Mouse (Mus musculus) MEL (cell line): ENCODE data around the gene Rasl11a. TPM values are rescaled to one million over a fixed set of nuclear protein-coding genes. Genes with fewer than 3 reads are reported as not detected.

Experiments used
- DNase-seq: peaks from one replicate; pipeline ENCODE4 v3.0.0; 2011; ENCODE audit warnings: low read depth, low spot score
- H3K27ac ChIP-seq: 2 replicates; pipeline ENCODE4 v1.5.1; 2012; ENCODE audit warnings: low read depth, mild to moderate bottlenecking, control low read depth, low read length, moderate library complexity; ENCODE audit not compliant: control insufficient read depth
- H3K27me3 ChIP-seq, 2 experiments: fragments of 150-350 bp in 1 of 2; sonication (generic) in 1 of 2; 2 replicates each; pipeline ENCODE4 v1.6.1; 2012; ENCODE audit warnings: low read length in 2 of 2, mild to moderate bottlenecking in 2 of 2, improper control_type of control experiment in 1 of 2, moderate library complexity in 1 of 2; ENCODE audit not compliant: insufficient read depth in 2 of 2, control insufficient read depth in 1 of 2
- H3K36me3 ChIP-seq, 2 experiments: 2 replicates each; pipeline ENCODE4 v1.6.1; 2012 to 2014; ENCODE audit warnings: low read length in 2 of 2, improper control_type of control experiment in 1 of 2, inconsistent platforms in 1 of 2, mild to moderate bottlenecking in 1 of 2; ENCODE audit not compliant: insufficient read depth in 2 of 2, control insufficient read depth in 1 of 2
- H3K4me1 ChIP-seq, 2 experiments: fragments of 150-350 bp in 1 of 2; sonication (generic) in 1 of 2; 2 replicates each; pipeline ENCODE4 v1.6.1; 2012; ENCODE audit warnings: low read length in 2 of 2, improper control_type of control experiment in 1 of 2, mild to moderate bottlenecking in 1 of 2; ENCODE audit not compliant: insufficient read depth in 2 of 2, control insufficient read depth in 1 of 2
- H3K4me3 ChIP-seq, 2 experiments: fragments of 150-350 bp in 1 of 2; sonication (generic) in 1 of 2; 2 replicates each; pipeline ENCODE4 v1.5.1; 2012; ENCODE audit warnings: low read depth in 2 of 2, low read length in 2 of 2, mild to moderate bottlenecking in 2 of 2, moderate library complexity in 2 of 2, control low read depth in 1 of 2, improper control_type of control experiment in 1 of 2; ENCODE audit not compliant: control insufficient read depth in 1 of 2, insufficient read depth in 1 of 2
- H3K79me2 ChIP-seq: 2 replicates; pipeline ENCODE4 v1.6.1; 2012; ENCODE audit warnings: mild to moderate bottlenecking, low read length, moderate library complexity; ENCODE audit not compliant: control insufficient read depth, poor library complexity, insufficient read depth
- H3K9ac ChIP-seq: 2 replicates; pipeline ENCODE4 v1.6.1; 2012; ENCODE audit warnings: low read depth, mild to moderate bottlenecking, control low read depth, low read length, moderate library complexity; ENCODE audit not compliant: control insufficient read depth, poor library complexity, severe bottlenecking
- H3K9me3 ChIP-seq: fragments of 150-350 bp; sonication (generic); replicated peaks from 2 replicates; pipeline ENCODE4 v1.6.1; 2012; ENCODE audit warnings: mild to moderate bottlenecking, low read length, improper control_type of control experiment, moderate library complexity; ENCODE audit not compliant: insufficient read depth
- BHLHE40 ChIP-seq: IDR thresholded peaks from 2 replicates; pipeline ENCODE4 v1.6.1; 2012; ENCODE audit warnings: low read depth, mild to moderate bottlenecking, inconsistent platforms, low read length, improper control_type of control experiment, borderline replicate concordance
- CHD2 ChIP-seq: IDR thresholded peaks from 2 replicates; pipeline ENCODE4 v1.6.1; 2011; ENCODE audit warnings: low read length, improper control_type of control experiment
- CTCF ChIP-seq, 3 experiments: IDR thresholded peaks in 2 of 3; conservative IDR thresholded peaks in 1 of 3; 2 replicates each; pipeline ENCODE4 v1.5.1; 2011 to 2012; ENCODE audit warnings: low read length in 3 of 3, low read depth in 2 of 3, mild to moderate bottlenecking in 2 of 3, improper control_type of control experiment in 1 of 3, inconsistent platforms in 1 of 3, mixed read lengths in 1 of 3, moderate library complexity in 1 of 3; ENCODE audit not compliant: control insufficient read depth in 1 of 3, insufficient read depth in 1 of 3, poor library complexity in 1 of 3, severe bottlenecking in 1 of 3
- E2F4 ChIP-seq: IDR thresholded peaks from 2 replicates; pipeline ENCODE4 v1.6.1; 2011; ENCODE audit warnings: low read depth, low read length, improper control_type of control experiment, borderline replicate concordance
- ELF1 ChIP-seq: IDR thresholded peaks from 2 replicates; pipeline ENCODE4 v1.6.1; 2014; ENCODE audit warnings: low read depth, mild to moderate bottlenecking, inconsistent platforms, low read length, improper control_type of control experiment, moderate library complexity
- EP300 ChIP-seq, 2 experiments: IDR thresholded peaks; 2 replicates each; pipeline ENCODE4 v1.6.1; 2011; ENCODE audit warnings: improper control_type of control experiment in 2 of 2, low read length in 2 of 2, low read depth in 1 of 2, mild to moderate bottlenecking in 1 of 2
- GABPA ChIP-seq: IDR thresholded peaks from 2 replicates; pipeline ENCODE4 v1.6.1; 2012; ENCODE audit warnings: low read depth, mild to moderate bottlenecking, inconsistent platforms, low read length, improper control_type of control experiment, moderate library complexity
- GATA1 ChIP-seq: IDR thresholded peaks from 2 replicates; pipeline ENCODE4 v1.6.1; 2011; ENCODE audit warnings: low read depth, low read length, improper control_type of control experiment
- HCFC1 ChIP-seq: IDR thresholded peaks from 2 replicates; pipeline ENCODE4 v1.6.1; 2012; ENCODE audit warnings: low read depth, mild to moderate bottlenecking, inconsistent platforms, low read length, improper control_type of control experiment, moderate library complexity
- JUND ChIP-seq: IDR thresholded peaks from 2 replicates; pipeline ENCODE4 v1.6.1; 2011; ENCODE audit warnings: low read depth, mild to moderate bottlenecking, improper control_type of control experiment, low read length
- MYB ChIP-seq: IDR thresholded peaks from 2 replicates; pipeline ENCODE4 v1.6.1; 2011; ENCODE audit warnings: mild to moderate bottlenecking, low read depth, low read length, improper control_type of control experiment
- MYC ChIP-seq: IDR thresholded peaks from 2 replicates; pipeline ENCODE4 v1.6.1; 2011; ENCODE audit warnings: low read depth, mild to moderate bottlenecking, low read length, improper control_type of control experiment, moderate library complexity
- NRF1 ChIP-seq: IDR thresholded peaks from 2 replicates; pipeline ENCODE4 v1.6.1; 2014; ENCODE audit warnings: low read depth, mild to moderate bottlenecking, inconsistent platforms, low read length, improper control_type of control experiment, moderate library complexity; ENCODE audit not compliant: poor library complexity, insufficient read depth, severe bottlenecking
- POLR2A ChIP-seq, 2 experiments: IDR thresholded peaks; 2 replicates each; pipeline ENCODE4 v1.6.1; 2011 to 2012; ENCODE audit warnings: low read length in 2 of 2, mild to moderate bottlenecking in 2 of 2, control low read depth in 1 of 2, improper control_type of control experiment in 1 of 2, low read depth in 1 of 2, moderate library complexity in 1 of 2; ENCODE audit not compliant: control insufficient read depth in 1 of 2, insufficient read depth in 1 of 2, poor library complexity in 1 of 2
- POLR2AphosphoS5 ChIP-seq: IDR thresholded peaks from 2 replicates; pipeline ENCODE4 v1.6.1; 2012; ENCODE audit warnings: low read depth, borderline replicate concordance, mild to moderate bottlenecking, inconsistent platforms, low read length, moderate library complexity, mixed read lengths
- RAD21 ChIP-seq: IDR thresholded peaks from 2 replicates; pipeline ENCODE4 v1.6.1; 2011; ENCODE audit warnings: mild to moderate bottlenecking, low read depth, low read length, improper control_type of control experiment
- RCOR1 ChIP-seq: IDR thresholded peaks from 2 replicates; pipeline ENCODE4 v1.6.1; 2012; ENCODE audit warnings: low read depth, mild to moderate bottlenecking, inconsistent platforms, low read length, improper control_type of control experiment
- SIN3A ChIP-seq: IDR thresholded peaks from 2 replicates; pipeline ENCODE4 v1.6.1; 2012; ENCODE audit warnings: low read length, improper control_type of control experiment, inconsistent platforms
- SMC3 ChIP-seq: IDR thresholded peaks from 2 replicates; pipeline ENCODE4 v1.6.1; 2011; ENCODE audit warnings: low read depth, low read length, improper control_type of control experiment
- TAL1 ChIP-seq: IDR thresholded peaks from 2 replicates; pipeline ENCODE4 v1.6.1; 2012; ENCODE audit warnings: mild to moderate bottlenecking, inconsistent platforms, low read length, moderate library complexity, mixed read lengths
- TBP ChIP-seq: IDR thresholded peaks from 2 replicates; pipeline ENCODE4 v1.8.0; 2011; ENCODE audit warnings: low read depth, low read length, improper control_type of control experiment
- TCF12 ChIP-seq: IDR thresholded peaks from 2 replicates; pipeline ENCODE4 v1.6.1; 2014; ENCODE audit warnings: low read depth, mild to moderate bottlenecking, inconsistent platforms, low read length, improper control_type of control experiment, moderate library complexity
- ZC3H11A ChIP-seq: IDR thresholded peaks from 2 replicates; pipeline ENCODE4 v1.6.1; 2012; ENCODE audit warnings: low read depth, mild to moderate bottlenecking, inconsistent platforms, low read length, improper control_type of control experiment
- ZKSCAN1 ChIP-seq: IDR thresholded peaks from 2 replicates; pipeline ENCODE4 v1.6.1; 2012; ENCODE audit warnings: low read depth, mild to moderate bottlenecking, inconsistent platforms, low read length, improper control_type of control experiment, moderate library complexity
- ZMIZ1 ChIP-seq: IDR thresholded peaks from 2 replicates; pipeline ENCODE4 v1.6.1; 2012; ENCODE audit warnings: low read depth, mild to moderate bottlenecking, inconsistent platforms, low read length, improper control_type of control experiment, moderate library complexity
- ZNF384 ChIP-seq: IDR thresholded peaks from 2 replicates; pipeline ENCODE4 v1.6.1; 2012; ENCODE audit warnings: low read depth, mild to moderate bottlenecking, inconsistent platforms, low read length, improper control_type of control experiment
- polyA plus RNA-seq, 2 experiments: library from polyadenylated mRNA; stranded (reverse) in 1 of 2; unstranded in 1 of 2; fragments of >175 nt in 1 of 2; fragments of >200 nt in 1 of 2; gene quantifications; 2 replicates each; pipeline versions ENCODE4 v1.2.1 to v1.2.4; 2012; ENCODE audit warnings: low replicate concordance in 2 of 2, low read depth in 1 of 2; ENCODE audit not compliant: insufficient read length in 2 of 2, insufficient read depth in 1 of 2, missing spikeins in 1 of 2
- total RNA-seq: library from RNA; depleted of rRNA; stranded (reverse); fragments of 300-350 nt; gene quantifications from 2 replicates; pipeline ENCODE4 v1.2.3, GENCODE M21; 2012

Gene Rasl11a
- total and polyA plus RNA-seq, 3 experiments, result 1.1 to 2.3 TPM; not detected in 1

- TF ChIP-seq TCF12, result no peak
- TF ChIP-seq EP300 (IDR thresholded peaks at IDR 0.05; ENCODE audit: low read depth in 1 of 2, low read length in 2 of 2), result no peak
- no peak for TF ChIP-seq GABPA
- no peak for TF ChIP-seq NRF1
- no peak for TF ChIP-seq ZNF384
- no peak for TF ChIP-seq ELF1
- no peak for TF ChIP-seq BHLHE40
- no peak for TF ChIP-seq RCOR1
- TF ChIP-seq MYB, result no peak
- TF ChIP-seq GATA1, result no peak
- no peak for TF ChIP-seq MYC
- TF ChIP-seq SIN3A, result no peak
- no peak for TF ChIP-seq HCFC1
- TF ChIP-seq E2F4, result no peak
- TF ChIP-seq ZMIZ1, result no peak
- TF ChIP-seq CHD2, result no peak
- no peak for TF ChIP-seq CTCF (IDR thresholded peaks at IDR 0.05 in 2 of 3, conservative IDR thresholded peaks at IDR 0.05 in 1 of 3; ENCODE audit: control insufficient read depth in 1 of 3, insufficient read depth in 1 of 3, low read depth in 2 of 3, low read length in 3 of 3, poor library complexity in 1 of 3, severe bottlenecking in 1 of 3)
- no peak for TF ChIP-seq TAL1
- TF ChIP-seq, all 39 proteins: peak for 0
- Histone ChIP-seq H3K4me3 (no peak overlapping the region), H3K4me1 (peaks cover 5 to 7% of the 10 kb centered on the region in 2 experiments; a peak in 3 of 4 replicates), H3K9me3 (no peaks in the 10 kb centered on the region), H3K27me3 (no peaks in the 10 kb centered on the region; a peak in 1 of 4 replicates), H3K9ac (no peak overlapping the region), H3K79me2 (no peaks in the 10 kb centered on the region), H3K27ac (no peak overlapping the region), H3K36me3 (peaks cover 0 to 7% of the 10 kb centered on the region in 2 experiments; a peak in 2 of 4 replicates)
- no peak for DNase-seq
These were observed 37.4 kb downstream of the Rasl11a start for GRCm38 (mm10) chr5:146882261-146882660.

GRCm38 (mm10) chr5:146883053-146883452, 38.2 kb downstream of the Rasl11a start:
- Histone ChIP-seq H3K36me3 (peaks cover 0 to 2% of the 10 kb centered on the region in 2 experiments; a peak in 2 of 4 replicates), H3K79me2 (no peaks in the 10 kb centered on the region), H3K9ac (no peak overlapping the region; the same call in 1 of the 2 replicates), H3K4me1 (peaks cover 2 to 3% of the 10 kb centered on the region in 2 experiments; a peak in 2 of 4 replicates), H3K27ac (no peak overlapping the region), H3K9me3 (no peaks in the 10 kb centered on the region), H3K27me3 (no peaks in the 10 kb centered on the region; a peak in 1 of 4 replicates), H3K4me3 (peak overlapping the region; percentile 42 to 57)
- DNase-seq, result peak; percentile 63
- TF ChIP-seq TCF12, result no peak
- TF ChIP-seq HCFC1, result no peak
- no peak for TF ChIP-seq ZKSCAN1
- peak; percentile 40 for TF ChIP-seq RAD21
- no peak for TF ChIP-seq POLR2A (IDR thresholded peaks at IDR 0.05; ENCODE audit: control insufficient read depth in 1 of 2, insufficient read depth in 1 of 2, low read depth in 1 of 2, low read length in 2 of 2, poor library complexity in 1 of 2)
- TF ChIP-seq POLR2AphosphoS5, result no peak
- no peak for TF ChIP-seq BHLHE40
- 0 out of 2 replicates have a peak, but pooled peaks have one; percentile 35 for TF ChIP-seq TBP
- peak; percentile 26 for TF ChIP-seq ZC3H11A
- TF ChIP-seq CTCF (IDR thresholded peaks at IDR 0.05 in 2 of 3, conservative IDR thresholded peaks at IDR 0.05 in 1 of 3; ENCODE audit: control insufficient read depth in 1 of 3, insufficient read depth in 1 of 3, low read depth in 2 of 3, low read length in 3 of 3, poor library complexity in 1 of 3, severe bottlenecking in 1 of 3), result peak; percentile 20 to 51 (median 26); a peak in 5 of 6 replicates
- peak; percentile 65 for TF ChIP-seq SMC3
- TF ChIP-seq RCOR1, result no peak
- TF ChIP-seq CHD2, result no peak
- no peak for TF ChIP-seq JUND
- 0 out of 2 replicates have a peak, but pooled peaks have one; percentile 19 for TF ChIP-seq MYC
- TF ChIP-seq, all 39 proteins: peak for 6
